Mouse (Mus musculus) bone marrow macrophage, adult 2 months (primary cell): ENCODE results near the gene Tgm5.

Experiments
- CTCF ChIP-seq: IDR thresholded peaks from 2 replicates; pipeline ENCODE4 v1.5.1; 2012; ENCODE audit warnings: low read depth, mild to moderate bottlenecking, low read length, moderate library complexity
- POLR2A ChIP-seq: IDR thresholded peaks from 2 replicates; pipeline ENCODE4 v1.6.1; 2012; ENCODE audit warnings: mild to moderate bottlenecking, low read depth, low read length, borderline replicate concordance

GRCm38 (mm10) chr2:121061315-121061714, 24.3 kb downstream of the Tgm5 start:
- no peak for TF ChIP-seq CTCF
- TF ChIP-seq POLR2A = no peak
